Mouse (Mus musculus) C2C12 (cell line): ENCODE measurements around the gene Fstl1.

Experiments used
- CTCF ChIP-seq: IDR thresholded peaks from one replicate; pipeline ENCODE4 v1.5.1; 2011; ENCODE audit not compliant: control insufficient read depth, insufficient read depth, insufficient read length
- MAX ChIP-seq: IDR thresholded peaks from one replicate; pipeline ENCODE4 v1.6.1; 2011; ENCODE audit warnings: mild to moderate bottlenecking, control low read depth
- MYOD1 ChIP-seq: IDR thresholded peaks from one replicate; pipeline ENCODE4 v1.6.1; 2011; ENCODE audit warnings: low read depth; ENCODE audit not compliant: control insufficient read depth, insufficient read length
- USF1 ChIP-seq: IDR thresholded peaks from one replicate; pipeline ENCODE4 v1.6.1; 2011; ENCODE audit warnings: low read depth, mild to moderate bottlenecking, control low read depth, moderate library complexity

DNA sequence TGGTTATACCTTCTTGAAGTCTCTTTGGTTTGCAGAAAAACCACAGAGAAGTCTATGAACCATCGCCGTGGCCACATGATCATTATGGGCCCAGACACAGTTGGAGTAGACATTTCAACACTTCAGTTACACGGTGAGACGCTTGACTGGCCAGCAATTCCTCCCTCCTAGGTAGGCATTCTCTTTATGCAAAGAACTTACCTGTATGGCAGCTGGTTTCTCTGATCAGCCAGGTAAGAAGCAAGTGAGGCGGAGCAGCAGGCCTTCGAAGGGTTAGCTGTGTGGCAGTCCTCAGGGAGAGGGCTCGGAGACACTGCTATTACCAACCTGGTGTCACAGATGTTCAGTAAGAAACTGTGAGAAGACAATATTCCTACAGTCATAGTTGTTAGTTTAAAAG lies 83.5 kb downstream of the Fstl1 start:
- TF ChIP-seq CTCF (no peak), USF1 (no peak), MAX (no peak), MYOD1 (no peak)
